ENCODE assay signal across 8 mouse cellular contexts in genomic region chr4:100028641-100029040, GRCm38 (mm10).
A peak's percentile ranks its signal among the peaks of the same experiment; 100 is the strongest.
DNase-seq lines count a peak whose midpoint lies in the region; ATAC-seq lines count a peak whose summit lies in the region.

No protein-coding gene starts in this region.

- no peak for ATAC-seq in hindbrain, embryonic 11.5 days (ENCODE audit: low FRiP score)
- ATAC-seq in hindbrain, embryonic 13.5 days (ENCODE audit: low FRiP score), result no peak
- ATAC-seq in common myeloid progenitor, adult 5-6 weeks (replicated peaks; ENCODE audit: low read depth, poor library complexity, severe bottlenecking), result peak; percentile 98
- 0 out of 2 replicates have a peak, but pooled peaks have one; percentile 51 for ATAC-seq in lung, embryonic 16.5 days (ENCODE audit: low read depth)

- no peak overlapping the region for H3K4me3 ChIP-seq in hindbrain, embryonic 11.5 days (ENCODE audit: low read depth, low read length)
- no peak overlapping the region for H3K4me3 ChIP-seq in hindbrain, embryonic 13.5 days
- H3K4me3 ChIP-seq in lung, embryonic 16.5 days (ENCODE audit: low read length), result no peak overlapping the region

- no peak overlapping the region for H3K4me2 ChIP-seq in hindbrain, embryonic 11.5 days (replicated peaks; ENCODE audit: low read depth, low read length)
- no peak overlapping the region for H3K4me2 ChIP-seq in hindbrain, embryonic 13.5 days
- no peak overlapping the region for H3K4me2 ChIP-seq in lung, embryonic 16.5 days (ENCODE audit: low read depth, low read length)

- 22% methylated on average over 3 of the region's 3 CpGs for WGBS in hindbrain, embryonic 11.5 days
- WGBS in hindbrain, embryonic 13.5 days, result 13% methylated on average over 3 of the region's 3 CpGs
- WGBS in large intestine, adult 2 months, result 2% methylated on average over 3 of the region's 3 CpGs
- WGBS in lung, embryonic 16.5 days, result 11% methylated on average over 3 of the region's 3 CpGs

- H3K27ac ChIP-seq in hindbrain, embryonic 11.5 days (ENCODE audit: low read depth, low read length), result no peak overlapping the region
- no peak overlapping the region for H3K27ac ChIP-seq in hindbrain, embryonic 13.5 days
- no peak overlapping the region for H3K27ac ChIP-seq in lung, embryonic 16.5 days (ENCODE audit: low read length)

- no peaks in the 10 kb centered on the region for H3K27me3 ChIP-seq in hindbrain, embryonic 11.5 days (ENCODE audit: control insufficient read depth, insufficient read depth, low read length)
- no peaks in the 10 kb centered on the region for H3K27me3 ChIP-seq in hindbrain, embryonic 13.5 days
- H3K27me3 ChIP-seq in lung, embryonic 16.5 days (ENCODE audit: control insufficient read depth, insufficient read depth, low read depth, low read length), result no peaks in the 10 kb centered on the region

- no peaks in the 10 kb centered on the region for H3K4me1 ChIP-seq in hindbrain, embryonic 11.5 days (replicated peaks; ENCODE audit: control insufficient read depth, insufficient read depth, low read length)
- H3K4me1 ChIP-seq in hindbrain, embryonic 13.5 days (replicated peaks), result no peaks in the 10 kb centered on the region
- H3K4me1 ChIP-seq in lung, embryonic 16.5 days (replicated peaks; ENCODE audit: control insufficient read depth, insufficient read depth, low read length), result peaks cover 7% of the 10 kb centered on the region

- H3K9ac ChIP-seq in hindbrain, embryonic 11.5 days (ENCODE audit: low read depth, low read length), result no peak overlapping the region
- no peak overlapping the region for H3K9ac ChIP-seq in hindbrain, embryonic 13.5 days
- H3K9ac ChIP-seq in lung, embryonic 16.5 days (ENCODE audit: low read length), result no peak overlapping the region

- no peaks in the 10 kb centered on the region for H3K36me3 ChIP-seq in hindbrain, embryonic 11.5 days (ENCODE audit: control insufficient read depth, insufficient read depth, low read length)
- no peaks in the 10 kb centered on the region for H3K36me3 ChIP-seq in hindbrain, embryonic 13.5 days
- H3K36me3 ChIP-seq in lung, embryonic 16.5 days (ENCODE audit: control insufficient read depth, insufficient read depth, low read length), result no peaks in the 10 kb centered on the region

- H3K9me3 ChIP-seq in hindbrain, embryonic 11.5 days (ENCODE audit: control insufficient read depth, low read length), result no peaks in the 10 kb centered on the region
- H3K9me3 ChIP-seq in hindbrain, embryonic 13.5 days, result no peaks in the 10 kb centered on the region
- no peaks in the 10 kb centered on the region for H3K9me3 ChIP-seq in lung, embryonic 16.5 days (ENCODE audit: control insufficient read depth, low read length)

- peak; percentile 81 for DNase-seq in hindbrain, embryonic 11.5 days (ENCODE audit: low spot score)
- DNase-seq in ZHBTc4 (ENCODE audit: low read depth, low spot score), result peak; percentile 63
- DNase-seq in gastrocnemius, postnatal 25 days, result peak; percentile 45
- DNase-seq in large intestine, adult 2 months (ENCODE audit: low read depth, low spot score), result peak; percentile 70
- DNase-seq in skeletal muscle tissue, adult 2 months (ENCODE audit: low read depth, low spot score), result peak; percentile 52

Comparison
In these comparisons a context has a peak if more than half of its experiments do, and no peak if none do; other contexts are left out.
1. ATAC-seq: peak in common myeloid progenitor, adult 5-6 weeks (single experiment) and lung, embryonic 16.5 days (single experiment); none in hindbrain, embryonic 11.5 days (single experiment) and hindbrain, embryonic 13.5 days (single experiment).
2. Peak in every context shown above with its lines, with median percentiles within 50 percentile points of each other: DNase-seq.